Mouse (Mus musculus): ENCODE measurements around the gene Sema6d.

DNA sequence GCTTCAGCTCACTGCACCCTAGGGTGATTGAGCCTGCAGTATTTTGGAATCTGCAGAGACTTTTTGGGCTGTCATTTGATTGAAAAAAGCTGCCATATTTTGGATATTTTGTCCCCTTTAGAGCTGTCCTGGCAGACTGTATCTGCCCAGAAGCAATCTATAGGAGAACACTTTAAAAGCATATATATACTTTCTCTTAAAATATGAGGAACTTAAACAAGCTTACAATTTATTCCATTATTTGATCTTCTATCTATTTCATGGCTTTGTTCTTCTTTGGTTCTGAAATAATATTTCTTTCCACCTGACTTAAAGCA lies 11.4 kb downstream of the Sema6d start:
- TF ChIP-seq MYOG (IDR thresholded peaks at IDR 0.05; ENCODE audit: control insufficient read depth, extremely low read depth, insufficient read length) (no peak), CTCF (IDR thresholded peaks at IDR 0.05; ENCODE audit: control insufficient read depth, insufficient read depth, insufficient read length) (no peak), FOSL1 (IDR thresholded peaks at IDR 0.05; ENCODE audit: insufficient read depth, low read length, poor library complexity, severe bottlenecking) (no peak)

Data from C2C12 (cell line).